Mouse (Mus musculus) embryonic facial prominence, embryonic 14.5 days (tissue): ENCODE results near the gene Spata3. TPM values are rescaled to one million over a fixed set of nuclear protein-coding genes. Genes with fewer than 3 reads are reported as not detected.

Source experiments
- ATAC-seq: fragments of 200-750 bp; cut with Nextera tagmentation; 2 replicates; pipeline ENCODE4 v1.8.0; 2017; ENCODE audit warnings: low read depth, moderate number of reproducible peaks, moderate TSS enrichment
- DNase-seq: peaks from one replicate; pipeline ENCODE4 v3.0.0-alpha.2; 2015; ENCODE audit warnings: low spot score
- H3K27ac ChIP-seq: fragments of 300-500 bp; sonication (generic); replicated peaks from 2 replicates; pipeline ENCODE4 v1.5.1; 2014; ENCODE audit warnings: low read depth, mild to moderate bottlenecking, low read length, moderate library complexity
- H3K27me3 ChIP-seq: fragments of 300-500 bp; sonication (generic); replicated peaks from 2 replicates; pipeline ENCODE4 v1.6.1; 2014; ENCODE audit warnings: low read length; ENCODE audit not compliant: control insufficient read depth, insufficient read depth
- H3K36me3 ChIP-seq: fragments of 300-500 bp; sonication (generic); 2 replicates; pipeline ENCODE4 v1.6.1; 2014; ENCODE audit warnings: low read length, mixed read lengths; ENCODE audit not compliant: control insufficient read depth, insufficient read depth
- H3K4me1 ChIP-seq: fragments of 300-500 bp; sonication (generic); 2 replicates; pipeline ENCODE4 v1.6.1; 2014; ENCODE audit warnings: antibody characterized with exemption, low read length; ENCODE audit not compliant: control insufficient read depth, insufficient read depth
- H3K4me2 ChIP-seq: fragments of 300-500 bp; sonication (generic); 2 replicates; pipeline ENCODE4 v1.6.1; 2014; ENCODE audit warnings: low read depth, mild to moderate bottlenecking, low read length, moderate library complexity, mixed read lengths
- H3K4me3 ChIP-seq: fragments of 300-500 bp; sonication (generic); 2 replicates; pipeline ENCODE4 v1.5.1; 2014; ENCODE audit warnings: low read depth, mild to moderate bottlenecking, low read length
- H3K9ac ChIP-seq: fragments of 300-500 bp; sonication (generic); 2 replicates; pipeline ENCODE4 v1.6.1; 2014; ENCODE audit warnings: low read depth, mild to moderate bottlenecking, low read length, moderate library complexity, mixed read lengths
- H3K9me3 ChIP-seq: fragments of 300-500 bp; sonication (generic); 2 replicates; pipeline ENCODE4 v1.6.1; 2016; ENCODE audit warnings: low read length; ENCODE audit not compliant: control insufficient read depth
- WGBS: fragments of 180-500 bp; shearing (Covaris S2); extraction: QIAGEN DNeasy Blood & Tissue Kit; methylation state at CpG from one replicate; pipeline ENCODE4 v1.1.7; 2014; 5-methylcytosine and 5-hydroxymethylcytosine counted together
- polyA plus RNA-seq: library from polyadenylated mRNA; unstranded; fragments of >200 nt; fragmentation: Nextera tagmentation; extraction: Ambion mirVana; gene quantifications from 2 replicates; pipeline ENCODE4 v1.2.1, GENCODE M21; 2014

Gene Spata3
- polyA plus RNA-seq, 1 experiment from 2014 or later = not detected

DNA sequence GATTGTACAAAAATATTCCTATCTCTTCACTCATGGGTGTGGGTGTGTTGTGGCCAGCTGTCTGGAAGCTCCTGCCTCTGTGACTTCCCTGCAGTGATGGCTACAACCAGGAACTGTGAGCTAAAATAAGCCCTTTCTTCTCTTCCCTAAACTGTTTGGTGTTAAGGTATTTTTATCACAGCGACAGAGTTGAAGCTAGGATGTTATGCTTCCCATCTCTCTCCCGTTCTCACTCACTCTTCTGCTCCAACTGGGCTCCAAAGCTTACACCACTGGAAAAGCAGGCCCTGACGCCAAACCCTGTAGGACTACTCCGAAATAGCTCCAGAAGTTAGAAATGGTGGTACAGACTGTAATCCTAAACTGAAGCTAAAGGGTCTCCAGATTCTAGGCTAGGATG lies 28.4 kb downstream of the Spata3 start:
- Histone ChIP-seq H3K9ac (no peak overlapping the region), H3K36me3 (no peaks in the 10 kb centered on the region), H3K4me2 (no peak overlapping the region), H3K27ac (no peak overlapping the region), H3K4me3 (no peak overlapping the region), H3K27me3 (peaks cover 64% of the 10 kb centered on the region), H3K9me3 (peaks cover 8% of the 10 kb centered on the region; the same call in 1 of the 2 replicates), H3K4me1 (0 out of 2 replicates have a peak, but pooled peaks cover 8% of the 10 kb centered on the region)
- WGBS = 55% methylated on average over 4 of the region's 4 CpGs
- DNase-seq (no peak), ATAC-seq (no peak)

DNA sequence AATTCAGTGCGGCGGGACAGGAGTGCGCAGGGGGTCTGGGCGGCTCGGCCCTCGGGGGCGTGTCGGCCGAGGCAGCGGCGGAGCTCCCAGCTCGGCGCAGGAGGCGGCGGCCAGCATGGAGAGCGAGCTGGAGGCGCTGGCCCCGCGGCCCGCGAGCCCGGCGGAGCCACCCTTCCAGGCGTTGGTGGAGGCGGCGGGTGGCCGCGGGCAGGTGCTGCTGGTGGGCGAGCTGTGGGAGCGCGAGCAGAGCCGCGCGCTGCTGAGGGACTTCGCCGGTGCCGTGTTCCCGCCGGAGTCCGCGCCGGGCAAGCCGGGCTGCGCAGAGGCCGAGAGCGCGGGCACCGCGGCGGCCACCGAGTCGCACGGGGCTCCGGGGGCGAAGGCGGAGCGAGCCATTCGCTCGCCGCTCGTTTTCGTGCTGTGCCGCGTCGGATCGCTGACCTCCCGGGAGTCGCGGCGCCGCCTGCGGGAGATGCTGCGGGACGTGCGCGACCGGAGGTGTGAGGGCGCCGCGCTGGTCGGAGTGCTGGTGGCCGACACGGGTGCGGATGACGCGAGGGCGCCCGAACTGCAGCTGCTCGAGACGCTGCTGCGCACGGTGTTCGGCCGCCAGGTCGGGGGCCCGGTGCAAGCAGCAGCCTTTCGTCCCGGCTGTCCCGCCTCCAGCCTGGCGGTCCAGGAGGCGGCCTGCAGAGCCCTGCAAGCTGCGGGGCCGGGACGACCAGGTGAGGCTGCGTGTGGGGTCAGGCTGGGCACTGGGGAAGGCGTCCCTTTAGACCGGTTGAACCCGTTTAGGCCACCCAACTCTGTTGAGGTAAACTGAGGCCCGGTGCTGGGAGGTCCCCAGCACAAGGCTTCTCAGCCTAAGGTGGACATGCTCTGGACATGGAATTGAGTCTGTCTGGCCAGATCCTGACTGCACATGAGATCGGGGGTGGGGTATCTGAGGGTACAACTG lies 29.5 kb downstream of the Spata3 start, which contains the start of gene 2810459M11Rik:
2810459M11Rik (plus strand) TSS at position 16 of the 958 bp plus-strand sequence.
- WGBS = 2% methylated on average over 16 of the region's 110 CpGs
- Histone ChIP-seq H3K27me3 (peaks cover 64% of the 10 kb centered on the region), H3K4me1 (0 out of 2 replicates have a peak, but pooled peaks cover 8% of the 10 kb centered on the region)

DNA sequence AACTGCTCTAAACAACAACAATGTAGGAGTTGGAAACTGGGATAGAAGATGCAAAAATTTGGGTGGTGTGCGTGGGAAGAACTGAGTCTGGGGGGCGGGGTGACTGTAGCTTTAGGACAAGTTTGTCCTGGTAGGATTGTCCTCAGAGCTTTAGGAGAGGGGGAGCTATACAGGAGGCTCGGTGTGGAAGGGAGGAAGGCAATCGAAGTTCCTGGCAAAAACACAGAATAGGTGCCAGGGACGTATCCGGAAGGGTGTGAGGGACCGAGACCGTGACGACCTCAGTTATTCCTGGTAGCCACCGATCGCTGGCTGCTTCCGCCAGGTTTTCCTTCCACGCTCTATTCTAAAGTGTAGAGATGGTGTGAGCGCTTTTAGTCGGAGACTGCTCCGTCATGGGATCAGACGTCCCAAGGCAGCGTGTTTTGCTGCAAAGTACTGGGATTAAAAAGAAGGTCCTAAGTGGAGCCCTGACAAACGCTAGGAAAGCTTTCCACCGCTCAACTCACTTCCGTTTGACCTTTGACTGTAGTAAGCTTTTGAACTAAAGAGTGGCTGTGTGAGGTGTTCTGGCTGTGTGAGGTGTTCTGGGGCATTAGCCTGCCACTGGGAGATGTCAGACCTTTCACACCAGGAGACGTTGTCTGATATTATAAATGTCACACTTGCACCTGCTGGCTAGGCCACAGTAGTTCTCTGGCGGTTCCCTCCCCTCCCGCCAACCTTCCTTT lies 30.4 kb downstream of the Spata3 start:
- H3K4me2 ChIP-seq = peak overlapping the region; percentile 96
- no peak overlapping the region for H3K27ac ChIP-seq
- H3K4me1 ChIP-seq = 0 out of 2 replicates have a peak, but pooled peaks cover 8% of the 10 kb centered on the region
- peaks cover 64% of the 10 kb centered on the region for H3K27me3 ChIP-seq
- H3K36me3 ChIP-seq = no peaks in the 10 kb centered on the region
- peak overlapping the region; percentile 67; the same call in 1 of the 2 replicates for H3K9ac ChIP-seq
- no peak for DNase-seq
- H3K9me3 ChIP-seq = peaks cover 1% of the 10 kb centered on the region; the same call in 1 of the 2 replicates
- no peak for ATAC-seq
- H3K4me3 ChIP-seq = peak overlapping the region; percentile 56
- WGBS = 7% methylated on average over 24 of the region's 24 CpGs

More for the DNA sequence above, 29.5 kb downstream of the Spata3 start, which contains the start of gene 2810459M11Rik:
- ATAC-seq = peak; percentile 78
- H3K27ac ChIP-seq = no peak within 1 kb of the TSS
- peaks cover 8% of the 10 kb centered on the region; the same call in 1 of the 2 replicates for H3K9me3 ChIP-seq
- H3K9ac ChIP-seq = peak within 1 kb of the TSS; percentile 67
- no peaks in the 10 kb centered on the region for H3K36me3 ChIP-seq
- H3K4me2 ChIP-seq = peak within 1 kb of the TSS; percentile 96
- no peak for DNase-seq
- peak within 1 kb of the TSS; percentile 56 for H3K4me3 ChIP-seq

DNA sequence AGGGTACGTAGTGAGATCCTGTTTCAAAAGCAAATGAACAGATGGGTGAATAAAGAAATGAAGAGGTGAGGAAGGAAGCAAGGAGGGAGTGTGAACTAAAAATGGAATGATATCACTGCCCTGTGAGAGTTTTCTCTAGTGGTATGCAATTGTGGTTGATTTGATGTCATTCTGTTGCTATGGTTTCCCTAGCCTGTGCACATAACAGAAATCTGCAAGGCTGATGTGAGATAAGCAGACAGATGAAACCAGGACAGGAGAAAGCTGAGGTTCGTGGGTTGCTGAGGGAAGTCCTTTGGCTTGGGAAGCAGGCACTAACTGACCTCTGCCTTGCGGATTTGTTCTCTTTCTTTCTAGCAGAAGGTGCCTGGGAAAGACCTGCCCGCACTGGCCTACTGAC lies 31.6 kb downstream of the Spata3 start:
- no peak for DNase-seq
- no peak overlapping the region for H3K4me3 ChIP-seq
- H3K9ac ChIP-seq = no peak overlapping the region
- no peaks in the 10 kb centered on the region for H3K9me3 ChIP-seq
- H3K4me1 ChIP-seq = 0 out of 2 replicates have a peak, but pooled peaks cover 8% of the 10 kb centered on the region
- ATAC-seq = no peak
- WGBS = 70% methylated on average over 4 of the region's 4 CpGs
- H3K4me2 ChIP-seq = no peak overlapping the region
- H3K36me3 ChIP-seq = no peaks in the 10 kb centered on the region
- no peak overlapping the region for H3K27ac ChIP-seq
- peaks cover 61% of the 10 kb centered on the region for H3K27me3 ChIP-seq

DNA sequence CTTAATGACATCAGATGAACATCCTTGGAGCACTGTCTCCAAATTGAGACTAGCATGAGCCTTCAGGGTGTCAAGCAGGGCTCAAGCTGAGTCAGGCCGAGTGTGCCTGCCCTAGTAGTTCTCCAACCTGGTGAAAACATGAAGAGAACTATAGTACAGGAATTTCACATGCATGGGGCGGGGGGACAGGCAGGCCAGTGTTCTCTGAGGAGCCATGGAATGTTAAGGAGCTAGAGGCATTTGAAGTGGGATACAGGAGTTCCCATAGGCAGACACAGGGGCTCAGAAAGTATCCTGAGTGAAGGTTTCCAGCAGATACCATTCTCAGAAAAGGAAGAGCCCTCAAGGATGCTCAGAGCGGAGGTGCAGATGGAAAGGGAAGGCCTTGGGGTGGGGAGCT lies 32.1 kb downstream of the Spata3 start:
- Histone ChIP-seq H3K27ac (no peak overlapping the region), H3K36me3 (no peaks in the 10 kb centered on the region), H3K9ac (no peak overlapping the region), H3K4me3 (no peak overlapping the region), H3K27me3 (peaks cover 56% of the 10 kb centered on the region), H3K9me3 (no peaks in the 10 kb centered on the region), H3K4me2 (no peak overlapping the region), H3K4me1 (0 out of 2 replicates have a peak, but pooled peaks cover 8% of the 10 kb centered on the region)
- DNase-seq (no peak), ATAC-seq (no peak)
- WGBS = 82% methylated on average over 3 of the region's 3 CpGs

DNA sequence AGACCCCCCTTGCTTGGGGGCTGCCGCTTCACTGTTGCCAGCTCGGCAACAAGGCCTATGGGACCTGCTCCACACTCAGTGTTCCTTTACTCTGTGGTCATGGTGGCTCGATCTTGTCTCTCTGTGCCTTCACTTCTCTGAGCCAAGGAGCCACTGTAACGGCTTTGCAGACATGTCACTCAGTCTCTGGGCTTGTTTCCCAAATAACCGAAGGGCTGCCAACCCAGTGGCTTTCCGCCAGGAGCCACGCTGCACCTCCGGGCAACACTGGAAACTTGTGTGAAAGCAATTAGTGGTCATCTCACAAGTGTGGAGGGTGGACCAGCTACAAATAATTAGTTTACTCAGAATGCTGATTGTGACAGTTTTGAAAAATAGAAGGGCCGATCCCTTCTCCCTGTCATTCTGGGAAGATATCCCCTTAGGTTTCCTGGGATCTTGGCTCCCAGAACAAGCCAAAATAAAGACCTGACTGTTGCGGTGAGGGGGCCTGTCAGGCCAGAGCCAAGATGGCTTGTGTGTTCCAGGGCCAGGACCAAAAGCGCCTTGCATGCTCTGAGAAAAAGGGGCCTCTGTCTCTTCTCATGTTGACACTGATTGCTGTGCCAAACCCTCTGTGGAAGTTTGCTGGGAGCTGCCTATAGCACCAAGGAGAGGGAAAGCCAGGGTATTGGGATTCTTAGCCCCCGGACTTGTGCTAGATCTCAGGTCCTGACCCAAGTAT lies 36.7 kb downstream of the Spata3 start:
- peak; percentile 41; the same call in 1 of the 2 replicates for ATAC-seq
- WGBS = 59% methylated on average over 12 of the region's 12 CpGs

DNA sequence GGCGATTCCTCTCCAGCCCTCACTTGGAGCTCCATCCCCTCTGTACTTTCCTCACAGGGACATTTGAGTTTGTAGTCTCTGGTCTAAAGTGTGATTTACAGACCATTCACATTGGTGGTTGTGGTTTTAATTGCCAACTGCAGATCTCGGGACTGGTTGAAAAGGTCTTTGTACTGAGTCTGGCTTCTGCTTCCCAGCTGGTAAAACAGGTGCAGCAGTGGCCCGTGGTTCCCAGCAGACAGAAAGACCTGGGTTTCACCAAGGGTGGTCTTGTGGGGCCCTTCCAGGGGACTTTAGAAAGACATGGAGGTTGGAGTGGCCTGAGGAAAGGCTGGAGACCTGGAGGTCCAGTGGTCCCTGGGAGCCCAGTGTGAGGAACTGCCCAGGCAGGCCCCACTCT lies 38.3 kb downstream of the Spata3 start:
- Histone ChIP-seq H3K4me2 (no peak overlapping the region), H3K4me1 (no peaks in the 10 kb centered on the region), H3K27me3 (no peaks in the 10 kb centered on the region), H3K4me3 (no peak overlapping the region), H3K27ac (no peak overlapping the region), H3K36me3 (no peaks in the 10 kb centered on the region), H3K9ac (no peak overlapping the region), H3K9me3 (no peaks in the 10 kb centered on the region)
- WGBS = 33% methylated on average over 3 of the region's 3 CpGs
- ATAC-seq = no peak
- no peak for DNase-seq

More for the DNA sequence above, 36.7 kb downstream of the Spata3 start:
- no peaks in the 10 kb centered on the region for H3K4me1 ChIP-seq
- H3K9me3 ChIP-seq = no peaks in the 10 kb centered on the region
- peak; percentile 61 for DNase-seq
- H3K4me2 ChIP-seq = no peak overlapping the region
- 0 out of 2 replicates have a peak overlapping the region, but pooled peaks have one; percentile 28 for H3K27ac ChIP-seq
- no peaks in the 10 kb centered on the region for H3K36me3 ChIP-seq
- H3K4me3 ChIP-seq = no peak overlapping the region
- H3K9ac ChIP-seq = no peak overlapping the region; the same call in 1 of the 2 replicates
- peaks cover 9% of the 10 kb centered on the region for H3K27me3 ChIP-seq

DNA sequence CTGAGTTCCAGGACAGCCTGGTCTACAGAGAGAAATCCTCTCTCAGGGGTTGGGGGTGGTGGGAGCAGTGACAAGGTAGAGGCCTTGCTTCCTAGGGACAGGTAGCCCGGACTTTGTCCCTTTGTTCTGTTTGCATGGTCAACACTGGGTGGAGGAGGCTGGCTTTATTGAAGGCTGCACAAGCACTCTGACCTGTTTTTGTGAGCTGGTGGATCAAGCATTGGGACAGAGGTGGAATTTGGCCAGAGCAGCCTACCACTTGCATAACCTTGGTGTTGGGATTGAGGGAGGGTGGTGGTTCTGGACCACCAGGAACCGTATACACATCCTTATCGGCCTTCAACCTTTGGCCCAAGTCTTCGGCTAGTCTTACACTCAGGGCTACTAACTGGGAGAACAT lies 39.7 kb downstream of the Spata3 start:
- Histone ChIP-seq H3K4me3 (no peak overlapping the region), H3K4me2 (no peak overlapping the region), H3K9ac (no peak overlapping the region), H3K27me3 (no peaks in the 10 kb centered on the region), H3K36me3 (no peaks in the 10 kb centered on the region), H3K4me1 (no peaks in the 10 kb centered on the region), H3K27ac (no peak overlapping the region), H3K9me3 (no peaks in the 10 kb centered on the region)
- ATAC-seq (no peak), DNase-seq (no peak)
- 89% methylated on average over 4 of the region's 4 CpGs for WGBS
